Mouse (Mus musculus) left cerebral cortex, adult 8-10 months (tissue): ENCODE measurements at regions not wholly inside any gene's neighbourhood (a gene's known extent, or its start where the extent isn't known, plus 50 kb on each side); places are given as distances from the start of the nearest gene placed in this dataset.

Experiments used
- DNase-seq, 2 experiments: peaks; one replicate each; pipeline ENCODE4 v3.0.0; 2022; ENCODE audit warnings: low spot score in 2 of 2

GRCm38 (mm10) chr5:37980692-37981091 is 57.9 kb upstream of the Stx18 start:
- DNase-seq: no peak

GRCm38 (mm10) chr5:37976943-37977434 is 61.6 kb upstream of the Stx18 start:
- DNase-seq: no peak

DNA sequence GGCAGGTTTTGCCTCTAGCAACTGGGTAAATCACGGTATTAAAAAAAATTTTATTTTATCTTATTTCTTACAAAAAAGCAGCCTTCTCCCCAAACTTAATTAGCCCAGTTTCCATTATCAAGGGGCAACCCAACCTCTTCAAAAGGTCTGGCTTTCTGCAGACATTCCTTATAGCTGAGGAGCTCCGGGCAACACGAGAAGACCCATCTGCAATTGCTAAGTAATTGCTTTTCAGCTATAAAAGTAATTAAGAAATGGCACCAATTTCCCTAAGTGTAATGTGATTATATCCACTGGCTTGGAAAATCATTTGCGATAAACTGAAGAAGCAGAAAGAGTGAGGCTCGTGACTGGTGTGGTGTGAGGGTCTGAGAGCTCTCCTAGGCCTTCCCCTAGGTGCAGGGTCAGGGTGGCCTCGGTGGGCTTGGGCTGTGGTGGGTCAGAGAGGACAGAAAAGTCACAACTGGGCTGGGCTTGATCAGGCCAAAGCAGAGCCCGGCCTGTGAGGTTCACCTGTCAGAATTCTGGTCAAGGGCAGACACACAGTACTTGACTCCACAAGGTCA is 65.5 kb upstream of the Stx18 start:
- no peak for DNase-seq

DNA sequence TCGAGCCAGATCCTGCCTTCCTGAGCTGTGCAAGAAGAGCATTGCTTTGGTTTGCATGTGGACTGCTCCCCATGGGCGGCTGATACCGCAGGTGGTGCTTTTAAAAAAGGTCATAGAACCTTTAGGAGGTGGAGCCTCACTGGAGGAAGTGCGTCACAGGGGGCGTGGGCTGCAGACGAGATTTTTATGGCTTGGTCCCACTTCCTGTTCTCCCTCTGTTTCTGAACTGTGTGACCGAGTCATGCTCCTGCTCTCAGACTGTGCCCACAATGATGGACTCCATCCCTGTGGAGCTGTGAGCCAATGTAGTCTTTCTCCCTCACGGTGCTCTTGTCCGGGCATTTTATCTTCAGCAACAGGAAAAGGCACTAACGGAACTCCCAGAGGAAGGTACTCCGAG is 66.8 kb upstream of the Stx18 start:
- DNase-seq: no peak

DNA sequence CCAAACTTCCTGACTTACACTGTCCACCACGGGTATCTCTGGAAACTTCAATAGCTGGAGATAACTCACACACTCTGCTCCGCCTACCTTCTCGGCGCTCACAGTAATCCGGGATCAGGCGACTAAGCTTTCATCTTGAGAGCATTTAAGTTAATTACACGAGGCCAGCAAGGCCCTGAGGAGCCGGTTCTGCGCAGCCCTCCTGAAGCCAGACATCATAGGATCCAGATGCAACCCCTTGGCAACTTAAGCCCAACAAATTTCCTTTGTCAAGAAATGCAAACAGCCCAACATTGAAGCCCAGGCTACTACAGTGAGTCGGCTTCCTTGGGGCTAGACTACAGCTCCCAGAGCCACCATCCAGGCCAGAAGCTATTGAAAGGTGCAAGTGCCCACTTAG is 69.9 kb upstream of the Stx18 start:
- no peak for DNase-seq

GRCm38 (mm10) chr5:37967914-37968375 is 70.6 kb upstream of the Stx18 start:
- no peak for DNase-seq

DNA sequence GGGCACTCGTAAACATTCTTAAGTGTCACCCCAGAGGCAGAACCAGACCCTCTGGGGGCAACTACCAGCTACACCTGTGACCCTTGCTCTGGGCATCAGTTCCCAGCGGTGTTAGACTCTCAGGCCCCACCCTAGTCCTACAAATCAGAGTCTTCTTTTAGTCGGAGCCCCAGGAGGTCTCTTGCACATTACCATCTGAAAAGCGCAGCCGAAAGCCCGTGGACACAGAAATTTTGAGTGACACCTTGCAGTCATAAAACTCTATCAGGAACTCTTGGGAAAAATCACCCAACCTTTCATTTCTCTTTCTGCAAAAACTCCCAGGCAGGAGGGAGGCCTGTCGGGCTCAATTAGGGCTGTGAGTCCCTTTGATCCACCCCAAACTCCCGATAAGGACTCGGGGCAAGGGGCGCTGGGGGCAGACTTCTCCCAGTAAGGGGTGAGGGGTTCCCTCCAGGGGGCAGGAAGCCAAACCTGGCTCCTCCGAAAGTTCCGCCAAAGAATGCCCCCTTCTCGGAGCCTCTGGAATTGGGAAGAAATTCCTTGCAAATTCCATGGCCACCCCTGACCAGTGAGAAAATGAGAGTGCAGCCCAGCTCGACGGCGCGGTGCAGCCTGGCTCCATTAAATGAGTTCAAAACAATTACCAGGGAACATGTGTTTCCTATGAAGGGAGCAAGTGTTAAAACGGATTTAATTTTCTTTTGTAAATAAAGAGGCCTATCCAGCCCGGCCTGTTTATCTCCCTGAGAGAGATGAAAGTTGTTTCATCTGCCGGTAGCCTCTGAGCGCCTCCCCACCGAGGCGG is 71.2 kb upstream of the Stx18 start:
- no peak for DNase-seq

- no peak for DNase-seq
Measured at GRCm38 (mm10) chr5:37963688-37964087, 74.9 kb upstream of the Stx18 start.

- DNase-seq: no peak
Measured at GRCm38 (mm10) chr5:37962513-37962912, 76.0 kb upstream of the Stx18 start.

- DNase-seq: no peak
Measured at GRCm38 (mm10) chr5:37960216-37960615, 78.3 kb upstream of the Stx18 start.

GRCm38 (mm10) chr5:37952096-37952495 is 86.4 kb upstream of the Stx18 start:
- DNase-seq: no peak

- DNase-seq: no peak
Measured at GRCm38 (mm10) chr5:37932760-37933122, 105.8 kb upstream of the Stx18 start.

- no peak for DNase-seq
Measured at GRCm38 (mm10) chr5:37932086-37932759, 106.3 kb upstream of the Stx18 start.

DNA sequence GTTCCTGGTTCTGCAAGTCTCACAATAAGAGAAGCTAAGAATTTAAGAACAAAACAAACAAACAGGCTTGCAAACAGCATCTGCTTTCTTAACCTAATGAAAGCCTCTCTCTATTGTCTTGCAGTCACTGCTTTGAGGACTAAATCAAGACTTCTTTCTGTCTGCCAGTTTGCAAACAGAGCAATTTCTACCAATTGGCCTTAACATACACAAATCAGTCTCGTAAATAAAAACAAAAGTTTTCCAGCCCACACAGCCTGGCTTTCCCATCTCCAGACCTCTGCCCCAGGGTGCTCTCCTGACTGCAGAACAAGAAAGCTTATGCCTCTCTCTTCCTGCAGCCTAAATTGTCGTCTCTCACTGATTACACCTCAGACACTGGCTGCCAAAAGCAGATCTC is 96.1 kb upstream of the Msx1 start:
- DNase-seq: no peak

DNA sequence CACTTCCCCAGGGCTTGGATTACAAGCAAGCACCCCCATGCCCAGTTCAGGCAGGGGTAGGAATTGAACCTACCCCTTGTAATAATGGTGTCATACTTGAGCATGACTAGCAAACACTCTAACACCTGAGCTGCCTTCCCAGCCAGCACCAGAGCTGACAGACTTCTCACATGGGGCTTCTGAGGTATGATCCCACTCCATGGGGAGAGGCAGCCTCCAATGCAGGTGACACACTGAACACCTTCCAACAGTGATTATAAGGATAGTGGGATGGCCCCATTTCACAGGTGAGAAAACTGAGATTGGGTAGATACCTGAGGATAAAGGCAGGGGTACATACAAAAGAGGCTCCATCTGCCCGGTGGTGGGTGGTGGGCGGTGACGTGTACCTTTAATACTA is 94.7 kb upstream of the Msx1 start:
- DNase-seq: no peak

GRCm38 (mm10) chr5:37918001-37918707 is 93.8 kb upstream of the Msx1 start:
- DNase-seq: no peak

DNA sequence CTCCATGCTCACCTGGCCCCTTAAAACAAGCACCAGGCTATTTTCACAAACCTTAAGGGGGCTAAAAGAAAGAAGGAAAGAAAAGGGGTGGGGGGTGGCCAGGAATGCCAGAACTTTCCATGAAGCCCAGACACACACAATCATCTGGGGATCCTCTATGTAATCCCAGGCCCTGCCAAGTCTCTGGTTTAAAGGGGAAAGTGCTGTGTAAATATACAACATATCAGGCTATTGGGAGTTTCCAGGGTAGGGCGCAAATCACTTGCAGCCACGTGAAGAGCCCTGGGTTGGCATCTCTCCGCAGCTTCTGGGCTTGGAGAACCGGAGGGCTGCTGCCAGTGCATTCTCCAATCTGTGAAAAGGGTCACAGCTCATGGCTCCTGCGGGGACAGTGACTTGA is 92.8 kb upstream of the Msx1 start:
- DNase-seq: no peak

- no peak for DNase-seq
Measured at GRCm38 (mm10) chr5:37904683-37905352, 80.4 kb upstream of the Msx1 start.

- no peak for DNase-seq
Measured at GRCm38 (mm10) chr5:37903861-37904260, 79.5 kb upstream of the Msx1 start.

- DNase-seq: no peak
Measured at GRCm38 (mm10) chr5:37902741-37903140, 78.4 kb upstream of the Msx1 start.

DNA sequence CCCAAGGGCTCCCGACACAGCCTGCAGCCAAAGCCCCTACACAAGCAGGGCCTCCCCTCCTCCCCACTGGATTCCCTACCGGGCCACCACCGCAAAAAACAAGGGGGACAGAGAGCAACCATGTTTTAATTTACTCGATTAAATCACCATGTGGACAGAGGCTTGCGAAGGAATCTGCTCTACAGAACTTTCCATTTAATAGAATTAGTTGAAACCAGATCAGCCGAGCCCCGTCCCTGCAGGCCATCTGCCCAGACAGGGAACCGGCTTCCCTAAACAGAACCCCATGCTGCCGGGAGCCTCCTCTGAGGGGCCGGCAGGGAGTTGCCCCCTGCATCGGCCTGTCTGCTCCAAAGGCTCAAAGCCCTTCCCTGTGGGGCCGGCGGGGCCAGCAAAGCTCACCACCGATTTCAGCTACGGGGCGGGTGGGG is 77.5 kb upstream of the Msx1 start:
- DNase-seq: no peak
